Mouse (Mus musculus): Measurements from ENCODE around the gene Tbx2.

Tbx2 gene

DNA sequence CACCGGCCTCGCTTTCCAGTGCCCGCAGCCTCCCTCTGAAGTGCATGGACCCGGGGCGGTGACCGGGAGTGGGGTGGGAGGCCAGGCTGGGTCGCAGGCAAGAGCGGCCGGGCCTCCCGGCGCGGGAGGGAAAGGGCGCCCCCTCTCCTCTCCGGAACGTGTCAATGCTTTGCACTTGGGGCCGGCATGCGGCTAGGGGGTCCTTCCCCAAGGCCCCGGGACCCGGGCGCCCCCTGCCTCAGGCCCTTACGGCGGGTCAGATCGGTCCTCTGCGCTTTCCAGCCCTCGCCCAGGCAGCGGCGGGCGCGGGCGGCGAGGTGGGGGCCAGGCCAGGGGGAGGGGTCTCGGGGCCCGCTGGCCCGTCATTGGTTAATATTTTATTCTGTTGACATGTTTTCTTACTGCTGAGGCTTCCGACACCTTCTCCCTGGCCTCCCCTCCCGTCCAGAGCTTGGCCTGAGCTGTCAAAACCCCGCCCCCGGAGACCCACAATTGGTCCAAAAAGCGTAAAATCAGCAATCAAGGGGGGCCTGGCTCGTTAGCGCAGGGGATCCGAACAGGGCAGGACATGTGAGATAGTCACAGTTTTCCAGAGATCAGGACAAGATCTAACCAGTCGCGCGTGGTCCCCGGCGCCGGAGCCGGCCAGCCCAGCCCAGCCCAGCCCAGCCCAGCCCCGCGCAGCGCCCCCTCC lies at the start of gene Tbx2:
Tbx2 (plus strand) TSS at position 321 of the 694 bp plus-strand sequence.
- DNase-seq (ENCODE audit: low spot score in 2 of 2), result no peak

DNA sequence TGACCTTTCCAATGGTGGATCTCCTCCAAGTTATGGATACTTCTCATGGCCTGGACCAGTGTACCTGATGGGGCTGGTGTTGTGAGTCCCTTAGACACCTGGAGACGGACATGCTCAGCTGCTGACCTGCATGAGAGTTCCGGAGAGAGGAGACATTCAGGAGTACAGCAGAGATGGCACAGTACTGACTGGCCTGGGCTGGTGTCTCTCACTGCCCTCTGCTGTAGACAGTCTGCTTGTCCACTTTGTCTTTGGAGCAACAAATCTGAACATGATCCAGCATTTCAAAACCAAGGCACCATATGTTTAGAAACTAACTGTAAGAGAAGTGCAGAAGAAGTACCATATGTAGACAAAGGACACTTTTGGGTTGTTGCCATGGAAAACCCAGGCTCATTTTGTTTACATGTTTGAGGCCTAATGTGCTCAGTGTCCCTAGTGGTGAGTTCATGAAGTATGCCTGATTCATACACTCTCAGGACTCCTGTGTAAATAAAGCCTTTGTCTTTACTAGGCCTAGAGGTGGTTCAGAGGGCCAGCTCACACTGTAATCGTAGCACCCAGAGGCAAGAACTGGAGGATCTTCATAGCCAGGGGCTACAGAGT lies 46.1 kb upstream of the Tbx2 start:
- DNase-seq (ENCODE audit: low spot score in 2 of 2), result no peak

DNA sequence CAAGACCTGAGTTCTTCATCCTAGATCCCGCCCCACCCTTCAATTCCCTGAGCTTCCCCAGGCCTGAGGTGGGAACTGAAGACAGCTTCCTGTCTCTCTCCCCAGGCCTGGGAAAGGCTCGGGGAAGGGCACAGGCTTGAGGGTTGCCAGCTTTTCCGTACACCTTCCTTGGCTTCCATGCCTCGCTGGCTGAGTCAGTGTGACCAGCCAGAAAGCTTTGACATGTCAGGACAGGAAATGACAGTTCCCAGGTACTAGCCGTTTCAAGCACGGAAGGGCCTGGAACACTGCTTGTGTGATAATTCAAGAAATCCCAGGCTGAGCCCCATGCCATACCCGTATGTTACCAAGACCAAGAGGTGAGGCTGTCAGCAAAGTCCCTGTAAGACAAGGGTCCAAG lies 42.6 kb upstream of the Tbx2 start:
- no peak for DNase-seq (ENCODE audit: low spot score in 2 of 2)

DNA sequence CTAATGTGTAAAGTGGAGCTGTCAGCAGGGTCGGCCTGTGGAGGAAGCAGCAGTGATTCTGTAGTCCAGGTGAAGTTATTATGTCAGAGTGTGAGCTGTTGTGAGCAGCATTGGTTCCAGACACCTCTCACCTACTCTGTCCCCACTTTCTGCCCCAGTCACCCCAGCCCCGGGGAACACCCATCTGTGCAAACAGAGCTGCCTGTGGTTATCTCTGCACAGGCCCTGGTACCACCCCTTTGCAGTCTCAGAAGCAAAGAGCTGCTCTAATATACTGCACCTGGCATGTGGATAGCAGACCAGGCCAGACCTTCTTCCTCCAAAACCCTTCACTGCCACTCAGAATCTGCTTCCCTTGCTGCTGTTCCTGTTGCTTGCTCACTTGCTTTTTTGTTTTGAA lies 42.1 kb upstream of the Tbx2 start:
- DNase-seq (ENCODE audit: low spot score in 2 of 2), result no peak

DNA sequence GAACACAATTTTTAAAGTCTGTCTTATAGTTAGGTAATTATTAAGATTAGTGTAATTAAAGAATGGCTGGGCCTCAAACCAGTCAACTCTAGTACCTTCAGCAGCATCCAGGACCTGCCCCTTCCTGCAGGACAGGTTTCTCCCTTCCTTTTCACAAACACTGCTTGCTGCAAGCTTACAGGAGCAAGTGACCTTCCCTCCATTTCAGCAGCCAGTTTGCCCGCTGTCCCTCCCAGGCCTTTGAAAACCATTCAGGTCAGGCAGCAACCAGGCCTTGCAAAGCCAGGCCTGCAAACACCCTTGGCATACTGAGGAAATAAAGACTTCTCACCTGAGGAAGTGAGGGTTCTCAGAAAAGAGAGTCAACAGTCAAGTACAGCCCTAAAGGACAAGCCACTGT lies 41.1 kb upstream of the Tbx2 start:
- no peak for DNase-seq (ENCODE audit: low spot score in 2 of 2)

DNA sequence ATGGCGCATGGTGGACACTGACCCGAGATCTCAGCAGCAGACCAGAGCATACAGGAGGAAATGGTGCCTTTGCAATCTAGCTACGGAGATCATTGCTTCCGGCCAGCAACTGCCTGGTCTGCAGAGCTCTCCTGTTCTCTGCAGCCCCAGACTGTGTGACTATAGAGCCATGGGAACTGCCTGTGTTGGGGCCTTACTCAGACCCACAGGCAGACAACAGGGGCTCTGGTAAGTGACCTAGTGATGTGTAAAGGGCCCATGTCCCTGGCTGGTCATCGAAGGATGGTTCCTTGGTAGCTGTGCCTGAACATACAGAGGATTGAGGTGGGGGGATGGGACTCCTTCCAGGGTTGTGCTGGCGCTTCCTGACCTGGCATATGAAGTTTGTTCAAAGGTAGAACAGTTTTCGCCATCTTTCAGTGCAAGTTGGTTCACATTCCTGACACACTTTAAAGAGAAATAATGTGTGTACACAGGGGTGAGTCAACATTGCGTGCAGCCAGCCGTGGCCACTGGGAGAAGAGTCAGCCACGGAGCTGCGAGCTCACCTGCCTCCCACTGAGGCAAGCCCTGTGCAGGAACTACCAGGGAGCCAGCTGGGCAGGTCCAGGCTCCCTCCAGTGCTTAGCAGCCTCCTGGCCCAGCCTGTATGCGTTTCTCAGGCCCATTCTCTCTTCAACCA lies 39.7 kb upstream of the Tbx2 start:
- DNase-seq (ENCODE audit: low spot score in 2 of 2), result no peak

DNA sequence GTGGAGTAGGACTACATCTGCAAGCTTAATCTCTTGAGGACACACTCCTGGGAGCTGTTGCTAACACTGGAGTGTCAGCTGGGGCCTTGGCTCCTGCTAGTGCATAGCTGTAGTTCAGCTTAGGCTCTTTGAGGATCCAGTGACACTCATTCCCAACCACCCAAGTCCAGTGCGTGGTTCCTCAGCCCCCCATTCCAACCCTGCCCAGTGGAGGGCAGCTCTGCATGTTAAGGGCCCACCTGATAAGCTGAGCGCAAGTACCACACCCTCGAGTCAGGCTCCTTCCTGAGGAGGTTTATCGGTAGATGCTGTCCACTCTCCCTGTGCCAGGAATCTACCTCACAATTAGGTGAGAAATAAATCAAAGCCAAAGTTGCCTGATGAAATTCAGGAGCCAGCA lies 32.9 kb upstream of the Tbx2 start:
- DNase-seq (ENCODE audit: low spot score in 2 of 2), result no peak

DNA sequence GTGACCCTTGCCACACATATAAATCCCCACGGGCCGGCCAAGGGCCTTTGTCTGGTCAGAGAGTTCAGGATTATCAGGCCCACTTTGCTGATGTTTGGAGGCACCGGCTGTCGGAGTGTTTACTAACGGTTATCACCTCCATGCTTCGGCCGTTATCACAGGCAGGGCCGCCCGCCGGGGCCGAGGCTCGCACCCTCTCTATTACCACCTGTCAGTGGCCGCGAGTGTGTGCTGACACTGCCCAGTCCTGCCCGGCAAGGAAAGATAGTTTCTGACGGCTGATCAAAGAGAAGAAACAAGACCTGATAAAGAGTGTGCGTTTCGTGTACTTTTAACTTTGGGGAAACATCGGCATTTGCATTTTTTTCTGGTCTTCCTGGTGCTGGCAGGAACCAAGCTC lies 32.5 kb upstream of the Tbx2 start:
- no peak for DNase-seq (ENCODE audit: low spot score in 2 of 2)

DNA sequence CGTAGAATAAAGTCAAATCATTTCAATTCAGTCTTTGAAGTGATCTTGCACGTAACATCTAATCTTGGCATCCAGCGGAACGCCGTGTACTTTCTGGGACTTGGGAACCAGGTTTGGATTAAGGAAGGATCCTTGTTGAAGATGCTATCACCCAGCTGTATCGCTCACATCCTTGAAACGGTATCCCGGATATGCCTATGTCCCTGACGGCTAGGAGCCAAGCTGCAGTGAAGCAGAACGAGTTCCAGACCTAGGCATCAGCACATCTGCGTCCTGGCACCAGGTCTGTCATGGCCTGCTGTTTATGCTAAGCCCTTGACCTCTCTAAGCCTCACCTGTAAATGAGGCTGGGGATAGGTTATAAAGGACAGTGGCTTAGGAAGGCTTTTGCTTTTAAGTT lies 32.0 kb upstream of the Tbx2 start:
- no peak for DNase-seq (ENCODE audit: low spot score in 2 of 2)

DNA sequence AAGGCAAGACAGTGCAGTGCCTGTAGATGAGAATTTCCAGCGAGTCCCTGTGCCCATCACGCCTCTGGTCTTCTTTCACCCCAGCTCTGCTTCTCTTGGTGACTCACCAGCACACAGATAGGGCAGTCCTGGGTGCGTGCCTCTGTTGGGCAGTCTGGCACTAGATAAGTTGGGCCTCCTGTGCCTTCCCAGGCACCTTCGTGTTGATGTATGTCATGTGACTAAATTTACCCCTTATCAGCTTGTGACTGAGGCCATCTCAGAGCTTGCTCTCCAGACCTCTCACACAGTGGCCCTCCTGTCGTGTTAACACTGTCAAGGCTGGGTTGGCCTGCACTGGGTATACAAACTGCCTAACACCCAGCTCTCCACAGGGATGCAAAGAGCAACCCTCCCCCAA lies 28.3 kb upstream of the Tbx2 start:
- DNase-seq (ENCODE audit: low spot score in 2 of 2), result no peak

DNA sequence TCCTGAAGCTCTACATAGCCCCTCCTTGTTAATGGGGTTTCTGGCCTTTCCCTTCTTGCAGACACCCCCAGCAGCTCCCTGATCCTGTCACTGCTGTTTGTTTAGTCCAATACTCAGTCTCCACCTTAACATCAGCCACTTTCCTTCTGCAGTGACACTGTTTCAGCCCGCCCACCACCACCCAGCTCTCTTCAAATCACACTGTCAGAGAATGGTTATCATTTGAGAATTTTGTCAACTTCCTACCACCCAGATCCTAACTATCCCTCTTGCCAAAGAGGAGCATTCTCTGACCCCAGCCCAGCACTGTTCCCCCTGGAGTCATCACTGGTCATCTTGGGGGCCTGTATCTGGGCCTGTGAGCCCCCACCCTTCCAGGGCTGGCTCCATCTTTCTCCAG lies 26.6 kb upstream of the Tbx2 start:
- DNase-seq (ENCODE audit: low spot score in 2 of 2), result no peak

DNA sequence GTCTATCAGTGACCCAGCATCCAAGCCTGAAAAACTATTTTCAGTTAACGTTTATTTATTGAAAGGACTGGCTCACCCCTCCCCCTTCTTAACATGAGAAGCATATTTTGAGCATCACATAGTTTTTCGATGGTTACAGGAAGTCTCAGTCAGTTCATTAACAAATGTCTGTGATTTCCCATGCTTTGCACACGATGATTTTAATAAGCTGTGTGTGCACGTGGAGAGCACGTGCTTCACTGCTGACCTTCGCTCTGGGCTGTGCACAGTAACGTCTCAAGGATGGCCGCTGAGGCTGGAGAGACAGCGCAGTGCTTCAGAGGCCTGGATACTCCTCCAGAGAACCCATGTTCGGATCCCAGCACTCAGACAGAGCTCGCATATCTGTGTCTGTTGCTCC lies 25.0 kb upstream of the Tbx2 start:
- DNase-seq (ENCODE audit: low spot score in 2 of 2), result no peak

DNA sequence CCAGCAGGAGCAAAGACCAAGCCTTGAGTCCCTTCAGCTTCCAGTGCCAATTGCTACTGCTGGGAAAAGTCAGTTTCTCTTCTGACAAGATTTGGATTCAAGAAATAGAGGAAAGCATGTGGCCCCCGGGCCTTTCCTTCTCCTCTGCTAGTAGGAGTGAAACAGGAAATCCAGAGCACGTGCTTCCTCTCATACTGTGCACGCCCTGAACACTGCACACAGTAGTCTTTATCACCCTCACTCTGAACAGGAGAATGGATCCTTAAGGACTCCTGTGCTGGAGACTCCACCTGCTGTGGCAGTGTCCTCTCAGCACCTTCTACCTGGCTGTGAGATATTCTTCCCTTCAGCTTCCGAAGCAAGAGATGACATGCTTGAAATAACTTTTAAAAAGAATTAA lies 21.1 kb upstream of the Tbx2 start:
- DNase-seq (ENCODE audit: low spot score in 2 of 2), result no peak

DNA sequence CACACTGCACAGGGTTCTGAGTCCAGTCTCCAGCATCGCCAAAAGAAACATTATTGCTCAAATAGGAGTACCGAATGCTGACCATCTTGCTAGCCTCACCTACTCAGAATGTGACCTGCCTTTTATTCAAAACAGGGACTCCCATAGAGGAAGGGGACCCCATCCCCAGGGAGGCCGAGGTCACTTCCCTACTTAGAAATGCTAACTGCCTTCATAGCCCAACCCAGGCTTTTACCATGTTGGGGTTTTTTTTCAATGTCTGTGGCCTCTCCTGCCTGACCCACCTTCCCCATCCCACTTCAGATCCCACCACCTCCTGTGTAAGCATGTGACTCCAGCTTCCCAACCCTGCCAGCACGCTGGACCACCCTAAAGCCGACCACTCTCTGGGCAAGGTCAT lies 20.7 kb upstream of the Tbx2 start:
- DNase-seq (ENCODE audit: low spot score in 2 of 2), result no peak

DNA sequence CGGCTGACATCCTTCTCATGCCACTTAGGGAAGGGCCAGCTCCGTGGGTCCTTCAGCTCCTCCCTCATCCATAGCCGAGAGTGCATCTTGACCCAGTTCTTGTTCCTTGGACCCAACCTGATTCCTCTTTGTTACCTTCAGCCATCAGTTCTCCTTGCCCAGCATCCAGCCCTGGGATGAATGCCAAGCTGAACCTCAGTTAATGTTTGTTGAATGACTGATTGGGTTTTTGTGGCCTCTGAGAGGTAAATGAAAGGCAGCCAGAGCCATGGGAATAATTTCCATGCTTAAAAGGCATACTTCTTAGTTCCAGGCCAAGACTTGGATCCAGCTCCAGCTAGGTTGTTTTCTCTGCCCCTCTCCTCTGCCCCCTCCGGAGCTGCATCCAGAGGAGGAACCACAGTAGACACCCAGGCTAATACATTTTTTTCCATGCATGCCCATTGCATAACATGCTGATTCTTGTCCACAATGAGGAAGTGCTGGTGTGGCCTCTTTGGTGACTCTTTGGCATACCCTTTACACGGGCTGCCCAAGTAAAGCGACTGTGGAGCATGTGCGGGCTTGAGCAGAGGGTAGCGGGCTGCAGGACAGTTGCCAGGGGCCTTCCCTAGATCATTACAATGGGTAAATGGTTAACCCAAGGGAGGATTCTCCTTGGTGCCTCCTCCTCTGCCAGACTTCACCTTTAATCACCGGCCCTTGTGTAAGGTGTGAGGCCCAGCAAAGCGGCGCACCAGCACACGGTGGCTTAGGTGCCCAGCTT lies 20.0 kb upstream of the Tbx2 start:
- no peak for DNase-seq (ENCODE audit: low spot score in 2 of 2)

DNA sequence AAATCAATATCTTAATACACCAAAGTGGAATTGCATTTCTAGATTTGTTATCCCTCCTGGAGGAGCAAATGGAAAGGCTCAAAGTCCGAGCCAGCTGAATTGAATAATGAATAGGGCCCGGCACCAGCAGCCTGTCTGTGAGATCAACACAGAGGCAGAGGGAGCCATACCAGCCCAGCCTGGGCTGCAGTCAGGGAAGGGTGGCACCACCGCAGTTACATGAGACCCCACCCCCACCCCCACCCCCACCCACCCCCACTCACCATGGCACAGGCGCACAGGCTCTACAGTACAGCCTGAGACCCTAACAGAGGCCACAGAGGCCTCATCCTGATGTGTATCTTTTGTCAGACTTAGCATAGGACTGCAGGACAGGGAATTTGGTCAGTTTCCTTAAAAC lies 17.7 kb upstream of the Tbx2 start:
- DNase-seq (ENCODE audit: low spot score in 2 of 2), result no peak

DNA sequence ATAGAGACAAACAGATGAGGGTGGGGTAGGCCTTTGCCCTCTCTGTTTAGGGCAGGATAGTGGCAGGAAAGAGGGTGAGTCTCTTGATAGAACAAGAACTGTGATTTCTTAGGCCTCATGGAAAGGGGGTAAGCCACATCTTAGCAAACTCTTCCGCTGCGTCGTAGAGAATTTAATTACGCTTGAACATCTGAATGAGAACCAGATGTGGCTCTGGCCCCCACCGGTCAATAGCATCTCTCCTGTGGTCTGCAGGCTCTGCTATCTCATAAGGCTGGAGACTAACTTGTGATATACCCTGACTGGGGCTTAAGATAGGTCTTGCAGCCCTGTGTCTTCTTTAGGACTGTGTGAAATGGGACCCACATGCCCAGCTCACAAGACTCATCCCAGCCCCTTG lies 15.9 kb upstream of the Tbx2 start:
- no peak for DNase-seq (ENCODE audit: low spot score in 2 of 2)

DNA sequence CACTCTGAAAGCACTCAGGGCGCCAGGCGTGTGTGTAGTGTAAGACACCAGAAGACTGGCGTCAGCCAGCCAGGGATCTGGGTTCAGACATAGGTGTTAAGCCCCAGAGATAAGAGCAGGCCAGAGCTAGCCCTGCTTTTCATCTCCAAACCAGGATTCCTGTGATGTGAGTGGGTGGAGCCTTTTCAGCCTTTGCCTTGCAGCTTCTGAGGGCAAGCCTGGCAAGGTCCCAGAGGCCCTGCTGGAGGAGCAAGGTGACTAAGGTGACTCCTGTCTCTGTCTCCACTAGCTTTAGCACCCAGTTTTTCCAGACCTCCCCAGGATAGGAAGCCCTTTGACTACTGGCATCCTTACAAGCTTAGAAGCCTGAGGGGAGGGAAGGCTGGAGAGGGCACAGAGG lies 13.9 kb upstream of the Tbx2 start:
- DNase-seq (ENCODE audit: low spot score in 2 of 2), result no peak

DNA sequence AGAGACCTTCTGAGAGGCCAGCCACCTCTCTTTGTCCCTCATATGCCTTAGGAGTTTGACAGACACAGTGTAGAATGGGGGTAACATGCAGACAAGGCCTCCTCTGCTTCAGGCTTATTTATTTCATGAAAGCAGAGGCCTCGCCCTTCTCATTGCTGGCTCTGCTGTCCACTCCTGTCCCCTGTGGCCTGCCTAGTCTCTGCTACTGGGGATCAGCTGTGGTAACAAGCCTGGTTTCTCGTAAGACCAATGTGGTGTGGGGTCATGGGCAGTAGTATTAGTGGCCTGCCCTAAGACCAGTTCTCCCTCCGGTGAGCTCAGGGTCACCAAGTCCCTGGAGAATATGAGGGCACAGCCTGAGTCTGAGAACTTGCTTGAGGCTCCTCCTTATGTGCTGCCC lies 11.4 kb upstream of the Tbx2 start:
- DNase-seq (ENCODE audit: low spot score in 2 of 2), result no peak

DNA sequence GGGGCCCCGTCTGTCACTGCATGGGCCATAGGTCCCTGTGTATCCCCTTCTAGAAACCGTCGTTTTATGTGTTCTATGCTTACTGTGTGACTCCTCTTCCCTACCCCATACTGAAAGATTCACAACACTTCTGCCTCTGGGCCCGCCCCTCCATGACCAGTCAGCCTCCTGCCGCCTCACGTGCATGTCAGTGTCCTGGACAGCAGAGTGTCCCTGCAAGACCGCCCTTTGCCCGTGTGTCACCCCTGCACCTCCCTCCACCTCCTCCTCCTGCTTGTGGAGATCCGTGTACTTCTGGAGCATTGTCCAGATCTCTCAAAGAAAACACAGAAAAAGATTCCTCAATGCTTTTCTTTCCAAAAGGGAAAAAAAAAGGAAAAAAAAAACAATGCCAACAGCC lies 10.7 kb upstream of the Tbx2 start:
- no peak for DNase-seq (ENCODE audit: low spot score in 2 of 2)

DNA sequence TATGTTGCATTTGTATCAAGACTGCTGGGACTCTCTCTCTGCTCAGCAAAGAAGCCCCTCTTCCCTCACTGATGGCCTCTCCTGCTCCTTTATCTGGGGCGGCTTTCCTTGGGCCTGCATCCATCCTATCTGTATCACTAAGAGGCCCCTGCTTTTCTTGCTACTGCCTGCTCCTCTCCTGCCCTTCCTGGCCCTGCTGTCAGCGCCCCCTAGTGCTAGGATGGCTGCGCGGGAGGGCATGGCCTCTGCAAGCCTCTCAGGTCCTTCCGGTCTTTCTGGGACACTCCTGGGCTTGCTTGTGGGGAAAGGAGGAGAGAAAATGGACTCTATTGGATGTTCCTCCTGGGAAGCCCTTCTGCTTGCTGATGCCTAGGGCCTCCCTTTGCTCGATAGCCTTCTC lies 9.2 kb upstream of the Tbx2 start:
- peak; percentile 32 to 47 for DNase-seq (ENCODE audit: low spot score in 2 of 2)

DNA sequence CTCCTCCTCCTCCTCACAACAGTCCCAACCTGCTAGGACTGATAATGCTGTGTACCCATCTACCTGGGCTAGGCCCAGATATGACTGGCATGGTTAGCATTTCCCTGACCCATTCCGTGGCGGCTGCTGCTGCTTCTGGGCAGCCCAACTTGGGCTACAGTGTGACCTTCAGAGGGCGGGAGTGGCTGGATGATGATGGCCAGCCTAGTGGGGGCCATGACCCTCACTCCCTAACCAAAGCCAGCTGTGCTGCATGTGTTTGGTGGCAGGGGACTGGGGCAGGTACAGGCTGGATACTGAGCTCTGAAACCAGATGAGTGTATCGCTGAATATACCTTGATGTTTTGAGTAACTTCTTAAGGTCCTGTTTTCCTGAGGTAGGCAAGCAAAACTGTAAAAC lies 8.6 kb upstream of the Tbx2 start:
- DNase-seq (ENCODE audit: low spot score in 2 of 2), result no peak

DNA sequence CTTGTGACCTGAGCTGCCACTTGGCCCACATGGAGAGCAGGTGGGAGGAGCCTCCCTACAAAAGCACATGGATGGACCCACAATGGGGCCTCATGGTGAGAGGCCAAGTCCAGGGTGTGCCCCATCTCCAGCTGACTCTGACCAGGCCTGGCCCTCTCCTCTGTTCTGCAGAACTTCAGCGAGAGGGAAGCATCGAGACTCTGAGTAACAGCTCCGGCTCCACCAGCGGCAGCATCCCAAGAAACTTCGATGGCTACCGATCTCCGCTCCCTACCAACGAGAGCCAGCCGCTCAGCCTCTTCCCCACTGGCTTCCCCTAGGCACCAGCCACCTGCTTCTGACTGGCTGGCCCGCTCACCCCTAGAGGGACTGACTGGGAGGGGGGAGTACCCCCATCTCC lies 7.3 kb upstream of the Tbx2 start:
- no peak for DNase-seq (ENCODE audit: low spot score in 2 of 2)
